Comparison of ENCODE assay signal across 9 mouse cellular contexts in the genomic region with DNA sequence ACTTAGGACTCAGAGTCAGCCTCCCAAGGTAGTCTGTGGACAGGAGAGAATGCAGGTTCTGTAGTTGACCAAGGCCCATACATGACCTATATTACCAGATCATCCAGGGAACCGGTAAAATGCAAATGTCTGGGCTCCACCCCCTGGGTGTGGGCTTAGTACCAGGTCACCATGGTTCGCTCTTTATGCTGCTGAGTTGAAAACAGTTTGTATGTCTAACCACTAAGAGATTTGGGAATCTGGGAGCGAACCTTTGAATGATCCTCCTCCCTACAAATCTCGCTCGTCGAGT. TPM values are rescaled to one million over a fixed set of nuclear protein-coding genes. Genes with fewer than 3 reads are reported as not detected.
DNase-seq lines count a peak whose midpoint lies in the region; ATAC-seq and TF ChIP-seq lines count a peak whose summit lies in the region.
"Had no signal": no experiment of that assay in that cellular context is flagged by ENCODE, and none has a peak within 500 bp of the region (broad histone marks: within the 10 kb centered on the region; RNA-seq: fewer than 3 reads in every experiment).

No protein-coding gene starts in this region.

- DNase-seq in heart, adult 8-10 months (ENCODE audit: low spot score): peak; percentile 7
- no peak for DNase-seq in heart, postnatal 14 days
- DNase-seq in CH12.LX (ENCODE audit: extremely low read depth): peak; percentile 63
- DNase-seq in thymus, adult 2 months: no peak
- no peak for DNase-seq in left cerebral cortex, postnatal 4 days
- DNase-seq in layer of hippocampus, adult 9-11 months: no peak

- dilution Hi-C loops in CH12.LX (cut with MboI; ENCODE audit: extremely low pct_ligation_motif_present, extremely low pct_unique_long_range_greater_than_20kb, low sequenced_read_pairs): no loop called here

- peak overlapping the region; percentile 100 for H3K27ac ChIP-seq in CH12.LX (ENCODE audit: insufficient read depth, low read depth)
- H3K27ac ChIP-seq in forebrain, embryonic 16.5 days (ENCODE audit: low read length): no peak overlapping the region
- peak overlapping the region; percentile 94; the same call in 1 of the 2 replicates for H3K27ac ChIP-seq in liver, embryonic 12.5 days
- no peak overlapping the region for H3K27ac ChIP-seq in thymus, adult 2 months (ENCODE audit: control insufficient read depth, insufficient read depth, low read length)

- 65% methylated on average over 6 of the region's 6 CpGs for WGBS in forebrain, embryonic 16.5 days
- WGBS in liver, embryonic 12.5 days (ENCODE audit: insufficient replicate concordance): 62% methylated on average over 6 of the region's 6 CpGs
- whole genome bisulfite sequencing in thymus, adult 2 months: 80% methylated on average over 6 of the region's 6 CpGs

- TF ChIP-seq CTCF in CH12.LX (conservative IDR thresholded peaks at IDR 0.05 in 1 of 2, IDR thresholded peaks at IDR 0.05 in 1 of 2; ENCODE audit: low read depth in 2 of 2, low read length in 2 of 2): no peak
- no peak for TF ChIP-seq CTCF in thymus, adult 2 months (IDR thresholded peaks at IDR 0.05; ENCODE audit: borderline replicate concordance, control insufficient read depth, extremely low read depth, insufficient read depth, low read length, poor library complexity)

- H3K9me3 ChIP-seq in CH12.LX (replicated peaks; ENCODE audit: low read length): no peaks in the 10 kb centered on the region
- H3K9me3 ChIP-seq in forebrain, embryonic 16.5 days (ENCODE audit: control insufficient read depth, low read length): no peaks in the 10 kb centered on the region
- no peaks in the 10 kb centered on the region for H3K9me3 ChIP-seq in liver, embryonic 12.5 days (replicated peaks)

- H3K4me2 ChIP-seq in CH12.LX (ENCODE audit: insufficient read depth, low read depth, poor library complexity, severe bottlenecking): peak overlapping the region; percentile 78
- H3K4me2 ChIP-seq in forebrain, embryonic 16.5 days (ENCODE audit: low read length): peak overlapping the region; percentile 72
- H3K4me2 ChIP-seq in liver, embryonic 12.5 days: peak overlapping the region; percentile 90

- H3K79me2 ChIP-seq in CH12.LX (replicated peaks; ENCODE audit: control insufficient read depth, extremely low read depth, insufficient read depth, poor library complexity, severe bottlenecking): peaks cover 99% of the 10 kb centered on the region

- peak overlapping the region; percentile 88 to 100 (median 91) for H3K4me3 ChIP-seq in CH12.LX (replicated peaks in 1 of 3; ENCODE audit: low read depth in 2 of 3, low read length in 2 of 3, poor library complexity in 1 of 3)
- H3K4me3 ChIP-seq in forebrain, embryonic 16.5 days (replicated peaks; ENCODE audit: low read length): 0 out of 2 replicates have a peak overlapping the region, but pooled peaks have one; percentile 2
- no peak overlapping the region for H3K4me3 ChIP-seq in liver, embryonic 12.5 days
- H3K4me3 ChIP-seq in thymus, adult 2 months (ENCODE audit: control insufficient read depth, insufficient read depth, low read length): no peak overlapping the region
- H3K4me3 ChIP-seq: myocyte had no signal

- peaks cover 0 to 37% of the 10 kb centered on the region in 2 experiments for H3K36me3 ChIP-seq in CH12.LX (replicated peaks in 1 of 2; ENCODE audit: control insufficient read depth in 1 of 2, insufficient read depth in 1 of 2, low read length in 1 of 2)
- no peaks in the 10 kb centered on the region for H3K36me3 ChIP-seq in forebrain, embryonic 16.5 days (ENCODE audit: control insufficient read depth, insufficient read depth)
- H3K36me3 ChIP-seq in liver, embryonic 12.5 days: peaks cover 19% of the 10 kb centered on the region
- no peaks in the 10 kb centered on the region for H3K36me3 ChIP-seq in thymus, adult 2 months (ENCODE audit: control insufficient read depth, insufficient read depth, low read length)

- TF ChIP-seq EP300 in CH12.LX (IDR thresholded peaks at IDR 0.05; ENCODE audit: low read length): no peak

- TF ChIP-seq RAD21 in CH12.LX (IDR thresholded peaks at IDR 0.05; ENCODE audit: low read depth, low read length): no peak

- intact Hi-C loops in heart, postnatal 14 days (cut with DNase I): no loop called here
- intact Hi-C loops in left cerebral cortex, postnatal 4 days (cut with DNase I): no loop called here

- H3K9ac ChIP-seq in CH12.LX (ENCODE audit: insufficient read depth, low read depth): peak overlapping the region; percentile 95
- H3K9ac ChIP-seq in forebrain, embryonic 16.5 days (replicated peaks; ENCODE audit: low read depth, low read length): 0 out of 2 replicates have a peak overlapping the region, but pooled peaks have one; percentile 20
- no peak overlapping the region for H3K9ac ChIP-seq in liver, embryonic 12.5 days

- ATAC-seq in forebrain, embryonic 16.5 days: no peak
- ATAC-seq in liver, embryonic 12.5 days: no peak

- peak; percentile 76 for TF ChIP-seq POLR2A in CH12.LX (IDR thresholded peaks at IDR 0.05; ENCODE audit: low read depth, low read length)
- TF ChIP-seq POLR2A in thymus, adult 2 months (IDR thresholded peaks at IDR 0.05; ENCODE audit: control insufficient read depth, extremely low read depth, insufficient read depth, low read length, poor library complexity): no peak

- H3K27me3 ChIP-seq in CH12.LX (replicated peaks): no peaks in the 10 kb centered on the region
- no peaks in the 10 kb centered on the region for H3K27me3 ChIP-seq in forebrain, embryonic 16.5 days (replicated peaks; ENCODE audit: control insufficient read depth, insufficient read depth, low read length)
- H3K27me3 ChIP-seq in liver, embryonic 12.5 days (replicated peaks): no peaks in the 10 kb centered on the region
- no peaks in the 10 kb centered on the region for H3K27me3 ChIP-seq in thymus, adult 2 months (ENCODE audit: control insufficient read depth, insufficient read depth, low read length)

- peaks cover 21 to 43% of the 10 kb centered on the region in 2 experiments for H3K4me1 ChIP-seq in CH12.LX (ENCODE audit: control insufficient read depth in 1 of 2, insufficient read depth in 2 of 2)
- peaks cover 49% of the 10 kb centered on the region for H3K4me1 ChIP-seq in forebrain, embryonic 16.5 days (replicated peaks; ENCODE audit: control insufficient read depth, insufficient read depth, low read length)
- peaks cover 72% of the 10 kb centered on the region for H3K4me1 ChIP-seq in liver, embryonic 12.5 days
- peaks cover 37% of the 10 kb centered on the region for H3K4me1 ChIP-seq in thymus, adult 2 months (replicated peaks; ENCODE audit: control insufficient read depth, insufficient read depth, low read length)

- in situ Hi-C loops in CH12.LX (cut with MboI; ENCODE audit: low pct_ligation_motif_present, low pct_unique_long_range_greater_than_20kb, low sequenced_read_pairs): no loop called here

TF ChIP-seq in CH12.LX, 34 proteins besides CTCF, POLR2A, EP300 and RAD21:
- TF ChIP-seq ETS1 (conservative IDR thresholded peaks at IDR 0.05; ENCODE audit: low read depth, low read length) (no peak), IRF4 (IDR thresholded peaks at IDR 0.05; ENCODE audit: low read depth, low read length) (peak; percentile 27; the same call in 1 of the 2 replicates), MEF2A (IDR thresholded peaks at IDR 0.05; ENCODE audit: borderline replicate concordance, low read depth, low read length) (no peak), SIN3A (IDR thresholded peaks at IDR 0.05; ENCODE audit: low read length) (peak; percentile 62; the same call in 1 of the 2 replicates), TBP (conservative IDR thresholded peaks at IDR 0.05; ENCODE audit: low read depth, low read length) (peak; percentile 87), ELF1 (IDR thresholded peaks at IDR 0.05; ENCODE audit: low read depth, low read length) (no peak), JUND (conservative IDR thresholded peaks at IDR 0.05; ENCODE audit: low read depth, low read length) (no peak), GABPA (IDR thresholded peaks at IDR 0.05; ENCODE audit: insufficient replicate concordance, low read depth, low read length) (no peak), ZMIZ1 (IDR thresholded peaks at IDR 0.05; ENCODE audit: low read depth, low read length) (peak; percentile 52), CHD1 (IDR thresholded peaks at IDR 0.05; ENCODE audit: low read depth, low read length) (no peak), NELFE (IDR thresholded peaks at IDR 0.05; ENCODE audit: low read depth, low read length) (peak; percentile 29; the same call in 1 of the 2 replicates), MXI1 (IDR thresholded peaks at IDR 0.05; ENCODE audit: low read depth, low read length) (peak; percentile 56; the same call in 1 of the 2 replicates), BHLHE40 (IDR thresholded peaks at IDR 0.05; ENCODE audit: low read depth, low read length) (no peak), JUN (IDR thresholded peaks at IDR 0.05; ENCODE audit: insufficient read depth, low read depth, low read length) (no peak), SMC3 (IDR thresholded peaks at IDR 0.05; ENCODE audit: low read depth, low read length) (no peak)

RNA-seq across cellular contexts. Expression of a gene that starts 5.2 kb away (rescaled TPM):
- total RNA-seq in heart, adult 8-10 months (2022): 100 to 1,000 TPM; 196 to 226 (median 214) TPM
- 100 to 1,000 TPM; 184 to 205 TPM for total RNA-seq in heart, postnatal 14 days (2021)
- total RNA-seq in CH12.LX (2012; rRNA removed): 585 and 608 TPM in 2 replicates
- total RNA-seq in CH12.LX (2014; rRNA removed): 809 and 869 TPM in 2 replicates
- 1,207 and 1,391 TPM in 2 replicates for polyA plus RNA-seq in CH12.LX (2012; ENCODE audit: insufficient read length, low read depth)
- 166 and 186 TPM in 2 replicates for polyA plus RNA-seq in forebrain, embryonic 16.5 days (2015; fragmentation: Nextera tagmentation; extraction: Ambion mirVana)
- polyA plus RNA-seq in liver, embryonic 12.5 days (2016; fragmentation: Nextera tagmentation; extraction: Ambion mirVana): 112 and 122 TPM in 2 replicates
- 37.4 and 38.0 TPM in 2 replicates for polyA plus RNA-seq in thymus, adult 2 months (2012; rRNA removed)
- 100 to 1,000 TPM; 231 to 251 TPM for total RNA-seq in left cerebral cortex, postnatal 4 days (2021)

Comparison
In these comparisons a context has a peak if more than half of its experiments do, and no peak if none do; other contexts are left out.
1. DNase-seq: peak in heart, adult 8-10 months (single experiment) and CH12.LX (single experiment); none in heart, postnatal 14 days (0 of 2), thymus, adult 2 months (single experiment), left cerebral cortex, postnatal 4 days (single experiment) and layer of hippocampus, adult 9-11 months (single experiment).
2. H3K27ac ChIP-seq: peak in CH12.LX (single experiment) and liver, embryonic 12.5 days (single experiment); none in forebrain, embryonic 16.5 days (single experiment) and thymus, adult 2 months (single experiment).
3. H3K4me3 ChIP-seq: peak in CH12.LX (3 of 3) and forebrain, embryonic 16.5 days (single experiment); none in liver, embryonic 12.5 days (single experiment) and thymus, adult 2 months (single experiment).
4. Peak in every context shown above with its lines, with median percentiles within 50 percentile points of each other: H3K4me2 ChIP-seq.